Mouse (Mus musculus) bone marrow macrophage, adult 2 months (primary cell): Measurements from ENCODE around the gene Clrn1.

Source experiments
- CTCF ChIP-seq: IDR thresholded peaks from 2 replicates; pipeline ENCODE4 v1.5.1; 2012; ENCODE audit warnings: low read depth, mild to moderate bottlenecking, low read length, moderate library complexity
- POLR2A ChIP-seq: IDR thresholded peaks from 2 replicates; pipeline ENCODE4 v1.6.1; 2012; ENCODE audit warnings: mild to moderate bottlenecking, low read depth, low read length, borderline replicate concordance

DNA sequence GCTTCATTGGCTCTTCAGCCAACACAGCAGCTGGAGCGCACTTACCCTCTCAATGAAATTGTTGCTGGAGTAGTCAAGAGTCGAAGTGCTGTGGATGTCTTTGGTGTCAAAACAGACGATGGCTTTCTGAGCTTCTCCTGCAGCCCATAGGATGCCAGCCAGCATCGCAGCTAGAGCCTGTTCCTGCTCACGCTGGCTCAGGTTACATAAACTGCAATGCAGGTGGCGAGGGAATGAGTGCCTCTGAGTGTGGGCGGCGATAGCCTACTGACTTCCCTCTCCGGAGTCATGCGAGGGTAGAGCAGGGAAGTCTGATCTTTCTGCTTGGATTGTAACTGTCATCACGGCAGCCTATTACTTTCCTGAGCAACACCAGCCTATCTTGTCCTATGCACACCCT is 74.8 kb downstream of the Clrn1 start:
- TF ChIP-seq POLR2A (no peak), CTCF (no peak)
